Mouse (Mus musculus): ENCODE measurements around the gene Rbms1.

Rbms1 gene

DNA sequence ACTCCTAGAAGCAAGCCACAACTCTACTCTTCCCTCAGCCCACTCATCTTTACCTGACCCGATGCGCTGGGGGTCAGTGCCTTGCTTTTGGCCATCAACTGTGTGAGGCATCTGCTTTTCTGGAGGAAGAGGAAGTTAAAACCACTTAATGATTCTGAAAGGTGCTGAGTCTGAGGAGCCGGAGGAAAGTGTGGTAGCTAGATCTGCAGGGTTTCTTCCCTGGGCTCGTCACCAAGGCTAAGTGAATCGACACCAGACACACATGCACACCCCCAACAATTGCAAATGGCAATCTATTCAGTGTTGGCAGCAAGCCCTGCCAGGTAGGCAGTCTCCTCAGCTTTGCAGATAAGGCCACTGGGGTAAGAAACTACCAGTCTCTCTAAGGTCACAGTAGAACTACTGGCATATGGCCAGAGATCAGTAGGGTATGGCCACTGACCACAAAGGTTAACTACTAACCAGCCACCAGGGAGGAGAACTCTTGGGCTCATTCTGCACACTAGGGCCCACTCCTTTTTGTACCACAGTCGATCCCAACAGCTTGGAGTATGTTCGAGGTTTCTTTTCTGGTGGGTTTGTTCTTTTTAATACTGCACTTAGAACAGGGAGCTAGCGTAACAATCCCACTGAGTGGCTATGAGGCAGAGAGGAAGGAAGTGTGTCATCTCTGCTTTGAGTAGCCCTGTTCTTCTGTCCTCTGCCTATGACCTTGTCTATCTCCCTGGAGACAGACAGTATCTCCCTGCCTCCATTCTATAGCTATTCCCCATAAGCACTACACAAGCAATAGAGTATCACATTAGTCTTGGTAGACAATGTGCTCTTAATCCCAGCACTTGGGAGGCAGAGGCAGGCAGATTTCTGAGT, 34.9 kb downstream of the Rbms1 start:
- TF ChIP-seq GATA4 (IDR thresholded peaks at IDR 0.05; ENCODE audit: insufficient replicate concordance, low read length): no peak

- no peak for TF ChIP-seq GATA4 (IDR thresholded peaks at IDR 0.05; ENCODE audit: insufficient replicate concordance, low read length)
Measured at GRCm38 (mm10) chr2:60925063-60925462, 37.9 kb downstream of the Rbms1 start.

GRCm38 (mm10) chr2:60923756-60924544, 39.0 kb downstream of the Rbms1 start:
- no peak for TF ChIP-seq GATA4 (IDR thresholded peaks at IDR 0.05; ENCODE audit: insufficient replicate concordance, low read length)

DNA sequence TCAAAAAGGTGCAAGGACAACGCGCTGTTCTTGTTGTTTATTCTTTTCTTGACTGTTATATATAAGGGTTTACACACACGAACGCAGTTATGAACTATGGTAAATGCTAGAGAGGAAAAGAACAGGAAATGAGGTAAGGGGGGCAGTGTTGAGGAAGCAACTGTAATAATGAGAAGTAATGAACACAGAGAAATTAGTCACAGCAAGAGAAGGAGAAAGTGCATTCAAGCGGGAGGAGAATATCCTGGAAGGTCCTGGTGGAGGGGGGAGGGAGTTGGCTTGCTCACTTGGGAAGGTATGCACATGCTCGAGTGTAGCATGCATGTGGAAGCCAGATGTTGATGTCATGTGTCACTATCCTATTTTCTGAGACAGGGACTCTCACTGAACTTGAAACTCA, 39.9 kb downstream of the Rbms1 start:
- no peak for TF ChIP-seq GATA4 (IDR thresholded peaks at IDR 0.05; ENCODE audit: insufficient replicate concordance, low read length)

DNA sequence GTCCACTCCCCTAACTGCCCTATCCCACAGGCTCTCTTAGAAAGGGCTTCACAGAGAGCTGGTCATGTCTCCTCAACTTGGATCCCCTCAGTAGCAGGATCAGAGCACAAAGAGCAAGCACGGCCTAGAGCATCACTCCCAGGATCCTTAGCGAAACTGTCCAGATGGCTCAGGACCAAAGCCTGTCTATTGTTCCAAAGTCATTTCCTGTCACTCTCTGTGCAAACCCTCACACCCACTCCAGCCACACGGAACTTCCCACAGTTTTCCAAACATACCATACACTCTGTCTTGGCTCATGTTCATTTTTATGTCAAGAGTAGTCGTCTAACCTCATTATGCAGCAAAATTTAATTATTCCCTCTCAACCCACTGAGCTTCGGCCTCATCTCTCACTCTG, 40.6 kb downstream of the Rbms1 start:
- TF ChIP-seq GATA4 (IDR thresholded peaks at IDR 0.05; ENCODE audit: insufficient replicate concordance, low read length): no peak

DNA sequence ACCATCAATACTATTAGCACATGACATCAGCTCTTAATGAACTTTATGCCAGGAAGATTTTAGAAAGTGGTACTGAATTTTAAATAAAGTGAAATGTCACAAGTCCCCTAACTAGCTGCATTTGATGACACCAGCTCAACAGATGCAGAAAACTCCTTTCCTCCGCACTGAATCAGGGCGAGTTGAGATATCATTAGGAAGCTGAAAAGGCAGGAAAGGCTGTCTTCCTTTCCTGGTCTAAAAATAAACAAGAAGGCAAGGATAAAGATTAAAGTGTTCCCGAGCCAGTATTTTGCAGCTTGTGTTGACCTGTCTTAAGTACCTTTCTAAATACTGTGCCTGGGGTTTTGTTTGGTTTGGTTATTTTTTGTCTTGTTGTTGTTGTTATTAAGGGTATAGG, 42.9 kb downstream of the Rbms1 start:
- TF ChIP-seq GATA4 (IDR thresholded peaks at IDR 0.05; ENCODE audit: insufficient replicate concordance, low read length): peak; percentile 64; the same call in 1 of the 2 replicates

GRCm38 (mm10) chr2:60918401-60918800, 44.6 kb downstream of the Rbms1 start:
- no peak for TF ChIP-seq GATA4 (IDR thresholded peaks at IDR 0.05; ENCODE audit: insufficient replicate concordance, low read length)

GRCm38 (mm10) chr2:60914524-60915280, 48.3 kb downstream of the Rbms1 start:
- no peak for TF ChIP-seq GATA4 (IDR thresholded peaks at IDR 0.05; ENCODE audit: insufficient replicate concordance, low read length)

DNA sequence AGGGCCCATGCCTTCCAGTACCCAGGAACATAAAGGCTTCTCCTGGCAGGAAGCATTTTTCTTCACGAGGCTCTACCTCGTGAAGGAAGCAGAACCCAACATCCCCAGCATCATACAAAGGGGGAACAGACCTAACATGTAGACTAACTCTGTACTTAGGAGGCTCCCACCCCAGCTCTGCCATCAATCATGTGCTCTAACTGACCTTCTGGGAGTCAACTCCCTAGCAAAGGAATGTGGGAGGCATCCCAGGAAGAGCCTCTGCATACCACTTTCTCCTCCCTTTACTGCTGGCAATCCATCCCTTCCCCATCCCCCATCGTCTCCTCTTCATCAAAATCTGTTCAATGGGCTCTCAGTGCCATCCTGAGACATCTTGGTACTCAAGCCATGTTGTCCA, 49.7 kb downstream of the Rbms1 start:
- TF ChIP-seq GATA4 (IDR thresholded peaks at IDR 0.05; ENCODE audit: insufficient replicate concordance, low read length): no peak

GRCm38 (mm10) chr2:60911716-60912115, 51.3 kb downstream of the Rbms1 start:
- no peak for TF ChIP-seq GATA4 (IDR thresholded peaks at IDR 0.05; ENCODE audit: insufficient replicate concordance, low read length)

GRCm38 (mm10) chr2:60910820-60911219, 52.2 kb downstream of the Rbms1 start:
- no peak; the same call in 1 of the 2 replicates for TF ChIP-seq GATA4 (IDR thresholded peaks at IDR 0.05; ENCODE audit: insufficient replicate concordance, low read length)

- no peak for TF ChIP-seq GATA4 (IDR thresholded peaks at IDR 0.05; ENCODE audit: insufficient replicate concordance, low read length)
Measured at GRCm38 (mm10) chr2:60908551-60908950, 54.4 kb downstream of the Rbms1 start.

- TF ChIP-seq GATA4 (IDR thresholded peaks at IDR 0.05; ENCODE audit: insufficient replicate concordance, low read length): no peak
Measured at GRCm38 (mm10) chr2:60908116-60908515, 54.9 kb downstream of the Rbms1 start.

DNA sequence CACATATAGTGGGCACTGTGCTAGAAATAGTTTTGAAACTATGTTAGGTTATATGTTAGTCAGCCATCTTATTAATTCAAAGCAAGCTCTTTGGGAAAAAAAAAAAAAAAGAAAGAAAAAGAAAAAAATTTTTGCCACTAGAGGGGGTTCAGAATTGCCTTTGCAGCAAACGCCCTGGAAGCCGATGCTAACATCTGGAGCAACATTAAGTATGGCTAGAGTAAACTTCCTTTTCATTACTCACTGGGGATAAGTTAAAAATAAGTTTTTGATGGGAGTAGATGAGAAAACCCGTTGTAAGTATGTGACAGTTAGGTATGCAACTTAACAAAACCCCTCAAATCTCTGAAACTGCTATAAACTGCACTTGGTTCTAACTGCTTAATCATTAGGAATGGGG, 57.7 kb downstream of the Rbms1 start:
- TF ChIP-seq GATA4 (IDR thresholded peaks at IDR 0.05; ENCODE audit: insufficient replicate concordance, low read length): no peak

DNA sequence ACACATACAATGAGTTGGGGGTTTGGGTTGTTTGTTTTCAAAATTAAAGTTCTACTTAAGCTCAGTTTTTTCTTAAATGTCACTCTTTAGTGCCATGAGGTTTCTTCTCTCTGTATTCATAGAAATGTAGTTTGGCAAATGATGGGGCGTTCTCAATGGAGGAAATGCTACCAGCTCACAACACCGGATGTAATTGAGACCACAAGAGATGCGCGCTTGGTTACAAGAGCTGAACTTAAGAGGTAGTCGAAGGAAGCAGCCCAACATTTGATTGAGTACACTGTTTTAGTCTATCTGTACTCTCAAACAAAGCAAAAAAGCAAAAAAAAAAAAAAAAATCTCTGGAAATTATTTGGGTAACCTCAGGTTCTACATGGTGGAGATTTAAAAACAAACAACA, 58.9 kb downstream of the Rbms1 start:
- no peak for TF ChIP-seq GATA4 (IDR thresholded peaks at IDR 0.05; ENCODE audit: insufficient replicate concordance, low read length)

Data from liver, adult (tissue).